Mouse (Mus musculus) CH12.LX (cell line): ENCODE results near the gene Prrxl1. TPM values are rescaled to one million over a fixed set of nuclear protein-coding genes. Genes with fewer than 3 reads are reported as not detected.

Experiments
- DNase-seq: peaks from one replicate; pipeline ENCODE4 v3.0.0-alpha.2; 2013; ENCODE audit errors: extremely low read depth
- H3K27ac ChIP-seq: 2 replicates; pipeline ENCODE4 v1.5.1; 2012; ENCODE audit warnings: low read depth, mild to moderate bottlenecking, control low read depth, moderate library complexity; ENCODE audit not compliant: insufficient read depth
- H3K27me3 ChIP-seq: replicated peaks from 2 replicates; pipeline ENCODE3; 2012; ENCODE audit warnings: inconsistent platforms
- H3K36me3 ChIP-seq, 2 experiments: replicated peaks in 1 of 2; 2 replicates each; pipeline versions ENCODE3 to v1.6.1; 2012; ENCODE audit warnings: inconsistent platforms in 1 of 2, low read length in 1 of 2, mild to moderate bottlenecking in 1 of 2, mixed read lengths in 1 of 2, moderate library complexity in 1 of 2; ENCODE audit not compliant: control insufficient read depth in 1 of 2, insufficient read depth in 1 of 2
- H3K4me1 ChIP-seq, 2 experiments: 2 replicates each; pipeline ENCODE4 v1.6.1; 2012; ENCODE audit warnings: inconsistent platforms in 1 of 2, moderate library complexity in 1 of 2; ENCODE audit not compliant: insufficient read depth in 2 of 2, control insufficient read depth in 1 of 2
- H3K4me2 ChIP-seq: 2 replicates; pipeline ENCODE4 v1.6.1; 2012; ENCODE audit warnings: low read depth, mild to moderate bottlenecking, control low read depth; ENCODE audit not compliant: poor library complexity, insufficient read depth, severe bottlenecking
- H3K4me3 ChIP-seq, 3 experiments: fragments of 150-350 bp in 1 of 3; sonication (generic) in 1 of 3; replicated peaks in 1 of 3; 2 replicates each; pipeline versions ENCODE3 to v1.5.1; 2011 to 2012; ENCODE audit warnings: low read depth in 2 of 3, low read length in 2 of 3, mild to moderate bottlenecking in 2 of 3, moderate library complexity in 2 of 3, control low read depth in 1 of 3, improper control_type of control experiment in 1 of 3, inconsistent platforms in 1 of 3, mixed read lengths in 1 of 3; ENCODE audit not compliant: poor library complexity in 1 of 3
- H3K79me2 ChIP-seq: replicated peaks from 2 replicates; pipeline ENCODE4 v1.6.1; 2012; ENCODE audit warnings: mild to moderate bottlenecking, moderate library complexity; ENCODE audit not compliant: control insufficient read depth, poor library complexity, insufficient read depth, severe bottlenecking; ENCODE audit errors: extremely low read depth
- H3K9ac ChIP-seq: 2 replicates; pipeline ENCODE4 v1.6.1; 2012; ENCODE audit warnings: low read depth, mild to moderate bottlenecking, control low read depth, moderate library complexity; ENCODE audit not compliant: insufficient read depth
- H3K9me3 ChIP-seq: replicated peaks from 2 replicates; pipeline ENCODE3; 2012; ENCODE audit warnings: low read length, inconsistent platforms, mixed read lengths
- CTCF ChIP-seq, 2 experiments: IDR thresholded peaks in 1 of 2; conservative IDR thresholded peaks in 1 of 2; 2 replicates each; pipeline ENCODE4 v1.5.1; 2011 to 2012; ENCODE audit warnings: low read depth in 2 of 2, low read length in 2 of 2, improper control_type of control experiment in 1 of 2, inconsistent platforms in 1 of 2, mild to moderate bottlenecking in 1 of 2, moderate library complexity in 1 of 2
- EP300 ChIP-seq: IDR thresholded peaks from 2 replicates; pipeline ENCODE4 v1.6.1; 2011; ENCODE audit warnings: low read length, improper control_type of control experiment
- ETS1 ChIP-seq: conservative IDR thresholded peaks from 2 replicates; pipeline ENCODE4 v1.6.1; 2012; ENCODE audit warnings: low read depth, mild to moderate bottlenecking, inconsistent platforms, low read length, improper control_type of control experiment, moderate library complexity
- GABPA ChIP-seq: IDR thresholded peaks from 2 replicates; pipeline ENCODE4 v1.6.1; 2012; ENCODE audit warnings: low read depth, low read length, improper control_type of control experiment, inconsistent platforms; ENCODE audit not compliant: insufficient replicate concordance
- IRF4 ChIP-seq: IDR thresholded peaks from 2 replicates; pipeline ENCODE4 v1.6.1; 2014; ENCODE audit warnings: low read depth, mild to moderate bottlenecking, inconsistent platforms, low read length, improper control_type of control experiment
- JUND ChIP-seq: conservative IDR thresholded peaks from 2 replicates; pipeline ENCODE4 v1.6.1; 2011; ENCODE audit warnings: low read depth, low read length, improper control_type of control experiment
- MAFK ChIP-seq: IDR thresholded peaks from 2 replicates; pipeline ENCODE4 v1.6.1; 2011; ENCODE audit warnings: low read length, improper control_type of control experiment; ENCODE audit not compliant: insufficient replicate concordance
- MAX ChIP-seq: IDR thresholded peaks from 2 replicates; pipeline ENCODE4 v1.6.1; 2011; ENCODE audit warnings: low read length, improper control_type of control experiment
- MAZ ChIP-seq: IDR thresholded peaks from 2 replicates; pipeline ENCODE4 v1.6.1; 2012; ENCODE audit warnings: low read depth, mild to moderate bottlenecking, inconsistent platforms, low read length, improper control_type of control experiment, moderate library complexity
- MEF2A ChIP-seq: IDR thresholded peaks from 2 replicates; pipeline ENCODE4 v1.6.1; 2014; ENCODE audit warnings: low read depth, mild to moderate bottlenecking, inconsistent platforms, low read length, improper control_type of control experiment, borderline replicate concordance
- PAX5 ChIP-seq: IDR thresholded peaks from 2 replicates; pipeline ENCODE4 v1.6.1; 2012; ENCODE audit warnings: low read length, inconsistent platforms, mixed read lengths
- POLR2AphosphoS2 ChIP-seq: IDR thresholded peaks from 2 replicates; pipeline ENCODE4 v1.6.1; 2011; ENCODE audit warnings: low read depth, low read length, improper control_type of control experiment
- RAD21 ChIP-seq: IDR thresholded peaks from 2 replicates; pipeline ENCODE4 v1.6.1; 2011; ENCODE audit warnings: low read depth, mild to moderate bottlenecking, low read length, improper control_type of control experiment, moderate library complexity
- SMC3 ChIP-seq: IDR thresholded peaks from 2 replicates; pipeline ENCODE4 v1.6.1; 2011; ENCODE audit warnings: low read depth, low read length, improper control_type of control experiment
- TBP ChIP-seq: conservative IDR thresholded peaks from 2 replicates; pipeline ENCODE4 v1.6.1; 2011; ENCODE audit warnings: low read depth, low read length, improper control_type of control experiment
- TCF12 ChIP-seq: IDR thresholded peaks from 2 replicates; pipeline ENCODE4 v1.6.1; 2014; ENCODE audit warnings: low read depth, mild to moderate bottlenecking, inconsistent platforms, low read length, improper control_type of control experiment
- UBTF ChIP-seq: IDR thresholded peaks from 2 replicates; pipeline ENCODE4 v1.6.1; 2012; ENCODE audit warnings: low read depth, mild to moderate bottlenecking, inconsistent platforms, low read length, improper control_type of control experiment, moderate library complexity
- USF1 ChIP-seq: IDR thresholded peaks from 2 replicates; pipeline ENCODE4 v1.6.1; 2014; ENCODE audit warnings: low read depth, mild to moderate bottlenecking, inconsistent platforms, low read length, improper control_type of control experiment
- dilution Hi-C: fragments of 300-500 bp; cut with MboI; formaldehyde crosslinking; loops from 2 replicates; pipeline ENCODE4 v1.14.3; 2020; ENCODE audit warnings: low sequenced_read_pairs; ENCODE audit not compliant: extremely low pct_unique_long_range_greater_than_20kb, extremely low pct_ligation_motif_present
- in situ Hi-C: fragments of 300-500 bp; cut with MboI; formaldehyde crosslinking; loops from 3 replicates; pipeline ENCODE4 v1.14.3; 2019; ENCODE audit warnings: low sequenced_read_pairs, low pct_ligation_motif_present, low pct_unique_long_range_greater_than_20kb, mixed read lengths
- polyA plus RNA-seq: library from polyadenylated mRNA; unstranded; fragments of >175 nt; gene quantifications from 2 replicates; pipeline ENCODE4 v1.2.1, GENCODE M21; 2012; ENCODE audit warnings: low read depth; ENCODE audit not compliant: insufficient read length
- total RNA-seq, 2 experiments: library from RNA; depleted of rRNA; stranded (reverse); fragments of 300-350 nt in 1 of 2; fragments of >200 nt in 1 of 2; gene quantifications; 2 replicates each; pipeline ENCODE4 v1.2.3; 2012 to 2014

The Prrxl1 gene
- total and polyA plus RNA-seq, 3 experiments, result not detected

GRCm38 (mm10) chr14:32624811-32625210 lies 25.6 kb downstream of the Prrxl1 start:
- H3K27me3 ChIP-seq, result no peaks in the 10 kb centered on the region

GRCm38 (mm10) chr14:32627271-32627670 lies 28.1 kb downstream of the Prrxl1 start:
- Histone ChIP-seq H3K27me3 (no peaks in the 10 kb centered on the region), H3K4me2 (no peak overlapping the region), H3K36me3 (no peaks in the 10 kb centered on the region), H3K27ac (no peak overlapping the region), H3K4me1 (peaks cover 0 to 24% of the 10 kb centered on the region in 2 experiments; a peak in 2 of 4 replicates), H3K9ac (no peak overlapping the region), H3K9me3 (no peaks in the 10 kb centered on the region), H3K79me2 (no peaks in the 10 kb centered on the region), H3K4me3 (no peak overlapping the region)
- dilution Hi-C loops (no loop called here), in situ Hi-C loops (no loop called here)
- DNase-seq, result no peak
- TF ChIP-seq MAFK (no peak), TBP (no peak), ETS1 (no peak), MAX (no peak), GABPA (no peak), PAX5 (no peak), IRF4 (no peak), POLR2AphosphoS2 (no peak)

More at GRCm38 (mm10) chr14:32624811-32625210, 25.6 kb downstream of the Prrxl1 start:
- peaks cover 0 to 19% of the 10 kb centered on the region in 2 experiments; a peak in 2 of 4 replicates for H3K4me1 ChIP-seq
- DNase-seq, result no peak
- no peak overlapping the region for H3K27ac ChIP-seq
- H3K79me2 ChIP-seq, result no peaks in the 10 kb centered on the region
- no peaks in the 10 kb centered on the region for H3K9me3 ChIP-seq
- no peak overlapping the region for H3K4me2 ChIP-seq
- no peaks in the 10 kb centered on the region for H3K36me3 ChIP-seq
- TF ChIP-seq CTCF (conservative IDR thresholded peaks at IDR 0.05 in 1 of 2, IDR thresholded peaks at IDR 0.05 in 1 of 2; ENCODE audit: low read depth in 2 of 2, low read length in 2 of 2) (no peak), MEF2A (no peak), EP300 (no peak), JUND (no peak), TBP (no peak), MAZ (no peak), GABPA (no peak)
- H3K9ac ChIP-seq, result no peak overlapping the region
- dilution Hi-C loops, result no loop called here
- H3K4me3 ChIP-seq, result no peak overlapping the region
- in situ Hi-C loops, result loop anchor here (25.0 kb wide), 2 partner anchors 187 to 312 kb away; no protein-coding TSS in a partner anchor

DNA sequence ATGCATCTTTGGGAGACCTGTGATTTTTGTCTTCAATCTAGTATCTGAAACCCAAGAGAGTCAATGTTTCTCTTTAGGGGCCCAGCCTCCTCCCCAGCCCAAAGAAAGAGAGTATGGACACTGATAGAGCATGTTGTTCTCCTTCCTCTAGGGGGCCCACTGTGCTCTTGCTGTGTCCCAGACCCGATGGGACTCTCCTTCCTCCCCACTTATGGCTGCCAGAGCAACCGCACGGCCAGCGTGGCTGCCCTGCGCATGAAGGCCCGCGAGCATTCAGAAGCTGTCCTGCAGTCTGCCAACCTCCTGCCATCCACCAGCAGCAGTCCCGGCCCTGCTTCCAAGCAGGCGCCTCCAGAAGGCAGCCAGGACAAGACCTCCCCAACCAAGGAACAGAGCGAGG lies 29.4 kb downstream of the Prrxl1 start:
- TF ChIP-seq UBTF (no peak), USF1 (no peak), IRF4 (peak; percentile 26; the same call in 1 of the 2 replicates), SMC3 (peak; percentile 55), CTCF (conservative IDR thresholded peaks at IDR 0.05 in 1 of 2, IDR thresholded peaks at IDR 0.05 in 1 of 2; ENCODE audit: low read depth in 2 of 2, low read length in 2 of 2) (peak; percentile 39 to 70; a peak in 3 of 4 replicates), RAD21 (peak; percentile 65), GABPA (no peak), TCF12 (0 out of 2 replicates have a peak, but pooled peaks have one; percentile 22)
- dilution Hi-C loops, result no loop called here
- Histone ChIP-seq H3K9me3 (no peaks in the 10 kb centered on the region), H3K27me3 (no peaks in the 10 kb centered on the region), H3K36me3 (no peaks in the 10 kb centered on the region), H3K4me1 (peaks cover 0 to 24% of the 10 kb centered on the region in 2 experiments; a peak in 2 of 4 replicates), H3K9ac (no peak overlapping the region), H3K4me2 (no peak overlapping the region; the same call in 1 of the 2 replicates), H3K79me2 (no peaks in the 10 kb centered on the region), H3K4me3 (peak overlapping the region in 1 of 3 experiments; percentile 44), H3K27ac (no peak overlapping the region)
- in situ Hi-C loops, result no loop called here
- DNase-seq, result peak; percentile 64
